Mouse (Mus musculus) gastrocnemius, adult 18-20 months (tissue): ENCODE measurements around the gene Mrgpra1. TPM values are rescaled to one million over a fixed set of nuclear protein-coding genes. Genes with fewer than 3 reads are reported as not detected.
"Not testable (repeated sequence)": the region's sequence is repeated elsewhere in the genome, so short reads cannot be mapped to it uniquely, and the experiment has no call there.

Source experiments
- DNase-seq: peaks from one replicate; pipeline ENCODE4 v3.0.0; 2021; ENCODE audit warnings: low spot score
- long read RNA-seq, 2 experiments: library from polyadenylated mRNA; stranded (forward); transcript quantifications; one replicate each; pipeline ENCODE4 v2.0.0; 2021
- total RNA-seq, 2 experiments: library from RNA; stranded (reverse); gene quantifications; 2 replicates each; pipeline ENCODE4 v1.2.3; 2021

The Mrgpra1 gene
- total RNA-seq: not detected
- long read RNA-seq, experiment 1: 0 reads
- long read RNA-seq, experiment 2: 0 reads

DNA sequence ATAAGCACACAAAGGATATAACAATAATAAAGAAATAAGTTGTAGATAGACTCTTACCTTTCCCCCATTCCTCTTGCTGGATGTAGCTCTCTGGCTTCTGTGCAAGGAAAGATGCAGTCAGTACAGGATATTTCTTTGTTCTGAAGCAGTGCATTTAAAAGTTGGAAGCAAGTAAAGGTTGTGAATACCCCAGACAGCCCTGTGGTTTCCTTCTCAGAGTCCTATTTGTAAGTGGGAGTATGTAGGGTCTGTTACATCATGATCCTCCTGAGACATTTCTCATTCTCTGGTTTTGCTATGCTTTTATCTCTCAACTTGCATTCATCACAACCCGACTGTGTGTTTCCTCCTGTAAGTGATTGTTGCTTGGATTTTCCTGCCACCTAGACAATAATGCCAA lies at the start of gene Mrgpra1:
Gene Mrgpra1 (minus strand): TSS at position 101 of the 400 bp plus-strand sequence.
- DNase-seq: no peak

DNA sequence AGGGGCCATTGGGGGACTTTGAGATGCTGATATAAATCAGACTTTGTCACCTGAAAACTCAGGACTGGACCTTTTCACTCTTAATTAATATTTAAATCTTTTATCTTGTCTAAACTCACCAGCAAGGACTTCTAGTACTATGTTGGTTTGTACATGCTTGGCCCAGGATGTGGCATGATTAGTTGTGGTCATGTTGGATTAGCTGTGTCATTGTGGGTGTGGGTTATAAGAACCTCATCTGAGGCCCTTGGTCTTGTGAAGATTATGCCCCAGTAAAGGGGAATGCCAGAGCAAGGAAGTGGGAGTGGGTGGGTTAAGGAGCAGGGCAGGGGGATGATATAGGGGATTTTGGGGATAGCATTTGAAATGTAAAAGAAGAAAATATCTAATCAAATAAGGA lies 47.1 kb upstream of the Mrgpra1 start:
- no peak for DNase-seq

DNA sequence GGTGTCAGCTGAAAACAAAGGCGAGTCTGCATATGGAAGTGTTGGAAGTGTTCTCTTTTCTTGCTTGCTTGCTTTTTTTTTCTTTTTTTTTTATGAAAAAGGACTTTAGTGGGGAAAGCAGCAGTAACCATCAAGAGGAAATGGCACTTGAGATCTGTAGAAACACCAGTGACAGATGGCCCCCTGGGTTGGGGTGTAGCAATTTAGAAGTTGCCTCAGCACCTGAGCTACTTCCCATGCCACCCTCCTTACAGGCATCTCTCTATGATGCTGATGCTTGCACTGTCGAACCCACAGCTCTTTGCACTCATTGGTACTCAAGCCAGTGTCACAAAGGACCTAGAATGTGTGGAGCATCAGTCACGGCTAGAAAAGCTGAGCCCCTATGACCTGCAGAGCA lies 5.6 kb downstream of the Mrgpra1 start:
- no peak for DNase-seq

DNA sequence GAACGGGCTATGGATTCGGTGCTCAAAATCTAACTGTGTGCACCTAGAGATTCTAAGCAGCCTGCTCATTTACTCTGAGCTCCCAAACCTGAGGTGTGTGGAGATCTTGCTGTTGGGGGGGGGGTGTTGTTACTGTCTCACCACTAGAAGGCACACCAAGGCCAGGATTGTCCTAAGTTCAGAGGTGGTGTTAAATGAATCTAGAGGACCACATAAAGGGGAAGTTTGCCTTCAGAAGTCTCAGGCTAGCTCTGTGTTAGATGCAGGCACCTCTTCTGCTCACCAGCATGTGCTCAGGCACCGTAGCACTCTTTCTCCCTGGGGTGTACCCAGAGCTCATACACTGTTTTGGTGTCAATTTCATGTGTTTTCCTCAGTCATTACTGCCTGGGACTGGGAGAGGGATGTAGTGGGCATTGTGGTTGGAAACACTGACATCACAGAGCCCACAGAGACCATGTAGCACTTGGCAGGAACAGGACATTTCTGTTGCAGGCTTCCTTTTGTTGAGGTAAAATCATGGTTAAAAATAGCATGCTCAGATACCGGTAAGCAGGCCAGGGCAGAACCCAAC lies 8.0 kb downstream of the Mrgpra1 start:
- no peak for DNase-seq

DNA sequence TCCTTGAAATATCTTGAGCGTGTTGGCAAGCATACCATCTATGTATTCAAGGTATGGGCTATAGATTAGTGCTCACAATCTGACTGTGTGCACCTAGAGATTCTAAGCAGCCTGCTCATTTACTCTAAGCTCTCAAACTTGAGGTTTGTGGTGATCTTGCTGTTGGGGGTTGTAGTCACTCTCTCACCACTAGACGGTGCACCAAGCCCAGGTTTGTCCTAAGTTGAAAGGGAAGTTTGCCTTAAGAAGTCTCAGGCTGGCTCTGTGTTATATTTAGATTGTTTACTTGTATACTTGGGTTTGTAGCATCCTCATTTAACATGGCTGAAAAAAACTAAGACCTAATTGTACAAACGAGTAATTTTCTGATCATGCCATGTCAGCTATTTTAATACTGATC lies 12.2 kb downstream of the Mrgpra1 start:
- not testable (repeated sequence) for DNase-seq

GRCm38 (mm10) chr7:47341389-47341788 lies 12.7 kb downstream of the Mrgpra1 start:
- not testable (repeated sequence) for DNase-seq

- no peak for DNase-seq
Observed at GRCm38 (mm10) chr7:47318299-47318698, 35.7 kb downstream of the Mrgpra1 start.

- no peak for DNase-seq
Observed at GRCm38 (mm10) chr7:47312289-47312688, 41.8 kb downstream of the Mrgpra1 start.

- DNase-seq: no peak
Observed at GRCm38 (mm10) chr7:47309855-47310254, 44.2 kb downstream of the Mrgpra1 start.

DNA sequence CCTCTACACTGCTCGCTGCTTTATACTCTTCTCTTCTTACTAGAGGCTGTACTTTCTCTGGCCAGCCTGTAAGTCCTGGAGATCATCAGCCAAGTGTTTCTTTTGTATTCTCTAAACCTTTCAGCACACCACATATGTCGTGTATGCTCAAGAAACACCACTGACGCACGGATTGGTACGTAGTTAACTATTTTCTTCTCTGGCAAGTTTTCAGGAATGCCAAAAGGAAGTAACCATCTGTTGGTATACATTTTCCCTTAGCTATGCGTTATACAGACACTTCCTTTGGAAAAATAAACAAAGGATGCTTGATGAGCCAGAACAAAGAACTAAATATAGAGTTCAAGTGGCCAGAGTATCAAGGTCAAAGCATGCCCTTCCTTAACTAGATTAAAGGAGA lies 49.4 kb downstream of the Mrgpra1 start:
- not testable (repeated sequence) for DNase-seq

DNA sequence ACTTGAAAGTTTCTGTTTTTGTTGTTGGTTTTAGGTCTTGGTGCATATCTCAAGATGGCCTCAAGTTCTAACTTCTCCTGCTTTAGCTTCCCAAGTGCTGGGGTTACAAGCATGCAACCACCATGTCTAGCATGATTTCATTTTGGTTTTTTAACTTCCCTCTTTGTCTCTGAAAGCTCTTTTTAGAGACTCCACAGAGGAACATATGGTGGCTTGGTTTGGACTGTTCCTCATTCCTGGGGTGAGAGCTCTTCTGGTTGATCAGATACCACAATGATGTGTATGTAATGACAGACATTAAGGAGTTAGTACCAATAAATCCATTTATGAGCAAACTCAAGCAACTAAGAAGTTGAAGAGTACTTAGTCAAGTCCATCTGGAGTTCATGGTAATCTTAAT lies 54.4 kb downstream of the Mrgpra1 start:
- not testable (repeated sequence) for DNase-seq

Other genes starting within 250 kb of the Mrgpra1 start
- not detected for gene Ptpn5, start 220.6 kb downstream of the Mrgpra1 start, total RNA-seq
- not detected for gene Mrgpra6, start 149.3 kb downstream of the Mrgpra1 start, total RNA-seq
- not detected for gene Mrgpra9, start 101.4 kb downstream of the Mrgpra1 start, total RNA-seq
- not detected for gene Mrgpra2a, start 97.9 kb upstream of the Mrgpra1 start, total RNA-seq
- gene Mrgpra2b, start 174.6 kb upstream of the Mrgpra1 start, total RNA-seq: not detected
- gene Mrgpra3, start 247.1 kb upstream of the Mrgpra1 start, total RNA-seq: not detected